Mouse (Mus musculus) kidney, postnatal 36 days (tissue): Measurements from ENCODE around the gene 9130019O22Rik.
"Not testable (repeated sequence)": the region's sequence is repeated elsewhere in the genome, so short reads cannot be mapped to it uniquely, and the experiment has no call there.

ENCODE experiments used
- DNase-seq, 2 experiments: peaks; one replicate each; pipeline ENCODE4 v3.0.0; 2021 to 2022; ENCODE audit warnings: mixed read lengths in 2 of 2

The 9130019O22Rik gene

DNA sequence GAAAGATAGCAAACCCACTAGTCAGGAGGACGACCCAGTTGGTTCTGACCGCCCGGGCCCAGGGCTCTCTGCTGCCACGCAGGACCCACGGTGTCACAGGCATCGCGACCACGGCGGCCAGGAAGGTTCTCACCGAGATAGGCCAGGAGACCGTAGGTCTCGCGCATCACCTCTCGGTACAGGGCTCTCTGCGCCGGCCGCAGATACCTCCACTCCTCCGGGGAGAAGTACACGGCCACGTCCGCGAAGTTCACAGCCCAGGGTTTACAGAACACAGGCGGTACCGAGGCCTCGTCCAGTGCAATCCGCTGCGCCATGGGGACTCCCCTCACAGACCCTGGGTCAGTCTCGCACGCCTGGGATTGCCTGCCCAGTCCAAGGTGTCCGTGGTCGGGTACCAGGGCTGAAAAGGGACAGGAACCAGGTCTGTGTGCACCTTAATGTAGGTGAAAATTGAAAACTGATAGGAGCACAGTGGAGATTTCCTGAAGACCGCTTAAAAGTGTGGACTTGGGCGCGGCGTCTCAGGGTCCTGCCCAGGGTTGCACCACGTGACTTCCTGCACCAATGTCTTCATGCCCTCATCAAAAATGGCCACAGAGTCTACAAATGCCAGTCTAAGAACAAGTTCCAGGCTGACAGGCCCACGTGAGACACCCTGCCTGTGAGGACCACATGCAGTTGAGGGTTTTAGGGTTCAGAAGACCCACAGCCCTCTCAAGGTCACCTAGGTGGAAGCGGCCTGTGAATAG, at the start of gene 9130019O22Rik:
TSS of gene 9130019O22Rik (minus strand) at position 526 of the 752 bp plus-strand sequence.
- peak; percentile 97 to 98 for DNase-seq

DNA sequence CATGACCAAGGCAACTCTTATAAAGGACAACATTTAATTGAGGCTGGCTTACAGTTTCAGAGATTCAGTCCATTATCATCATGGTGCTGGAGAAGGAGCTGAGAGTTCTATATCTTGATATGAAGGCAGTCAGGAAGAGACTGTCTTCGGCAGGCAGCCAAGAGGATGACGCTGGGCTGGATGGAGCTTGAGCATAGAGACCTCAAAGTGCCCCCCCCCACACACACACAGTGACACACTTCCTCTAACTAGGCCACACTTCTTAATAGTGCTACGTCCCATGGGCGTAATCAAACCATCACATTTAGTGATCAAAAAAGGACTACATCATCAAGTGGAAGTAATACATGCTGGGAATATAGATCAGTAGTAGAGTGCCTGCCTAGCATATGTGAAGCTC, 48.2 kb upstream of the 9130019O22Rik start:
- DNase-seq, result no peak

DNA sequence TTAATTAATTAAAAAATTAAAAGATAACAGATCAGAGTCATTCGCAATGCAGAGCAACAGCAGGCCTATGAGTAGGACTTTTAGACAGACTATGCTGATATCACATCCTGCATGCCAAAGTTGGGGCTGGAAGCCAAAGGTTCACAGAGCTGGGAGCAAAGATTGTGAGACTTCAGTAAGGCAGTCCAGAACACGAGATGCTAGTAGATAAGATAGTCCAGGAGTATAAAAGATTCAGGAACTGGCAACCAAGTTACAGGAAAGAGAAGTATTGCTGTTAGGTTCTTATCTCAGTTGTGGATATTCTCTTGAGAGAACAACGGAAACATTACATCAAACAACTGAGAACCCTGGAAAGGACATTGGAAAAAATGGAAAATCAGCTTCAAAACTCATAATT, 39.4 kb upstream of the 9130019O22Rik start:
- DNase-seq, result peak; percentile 67 to 68

DNA sequence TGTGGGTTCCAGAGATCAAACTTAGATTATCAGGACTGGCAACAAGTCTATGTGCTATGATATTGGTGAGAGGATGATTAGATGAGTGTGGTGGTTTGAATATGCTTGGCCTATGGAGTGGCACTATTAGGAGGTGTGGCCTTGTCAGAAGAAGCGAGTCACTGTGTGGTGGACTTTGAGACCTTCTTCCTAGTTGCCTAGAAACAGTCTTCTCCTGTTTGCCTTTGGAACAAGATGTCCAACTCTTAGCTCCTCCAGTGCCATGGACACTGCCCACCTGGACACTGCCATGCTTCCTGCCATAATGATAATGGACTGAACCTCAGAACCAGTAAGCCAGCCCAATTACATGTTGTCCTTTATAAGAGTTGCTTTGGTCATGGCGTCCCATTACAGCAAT, 38.9 kb upstream of the 9130019O22Rik start:
- DNase-seq, result peak; percentile 55 to 68

DNA sequence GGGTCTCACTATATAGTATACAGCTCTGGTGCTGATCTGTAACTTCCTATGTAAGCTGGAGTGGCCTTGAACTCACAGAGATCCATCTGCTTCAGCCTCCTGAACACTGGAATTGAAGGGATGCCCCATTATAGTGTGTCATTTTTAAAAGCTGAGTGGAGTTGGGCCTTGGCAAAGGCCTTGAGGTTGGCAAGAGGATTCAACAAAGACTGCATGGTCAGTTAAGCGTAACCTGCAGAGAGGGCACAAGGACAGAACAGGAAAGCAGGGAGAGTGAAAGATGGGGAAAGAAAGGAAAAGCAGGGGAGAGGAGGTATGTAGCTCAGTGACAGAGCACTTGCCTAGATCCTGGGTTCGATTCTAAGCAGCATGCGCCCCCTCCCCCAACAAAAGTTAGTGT, 38.3 kb upstream of the 9130019O22Rik start:
- peak; percentile 63 to 69 for DNase-seq

DNA sequence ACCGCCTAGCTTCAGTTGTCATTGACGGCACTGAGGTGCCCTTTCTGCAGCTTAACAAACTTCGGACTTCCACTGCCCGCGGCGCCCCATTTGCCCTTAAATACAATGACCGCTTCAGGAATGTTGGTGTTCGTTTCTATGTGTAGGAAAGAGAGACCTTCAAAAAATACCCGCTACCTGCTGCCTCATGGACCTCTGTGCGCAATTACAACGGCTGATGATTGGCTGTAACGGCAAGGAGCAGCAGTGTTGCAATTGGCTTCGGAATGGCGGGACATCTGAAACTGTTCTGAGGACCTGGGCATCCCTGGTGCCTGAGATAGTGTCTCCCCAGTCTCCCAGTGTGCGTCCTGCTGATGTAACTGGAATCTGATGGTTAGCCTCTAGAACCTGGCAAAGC, 35.3 kb upstream of the 9130019O22Rik start:
- DNase-seq, result peak; percentile 59 to 64

DNA sequence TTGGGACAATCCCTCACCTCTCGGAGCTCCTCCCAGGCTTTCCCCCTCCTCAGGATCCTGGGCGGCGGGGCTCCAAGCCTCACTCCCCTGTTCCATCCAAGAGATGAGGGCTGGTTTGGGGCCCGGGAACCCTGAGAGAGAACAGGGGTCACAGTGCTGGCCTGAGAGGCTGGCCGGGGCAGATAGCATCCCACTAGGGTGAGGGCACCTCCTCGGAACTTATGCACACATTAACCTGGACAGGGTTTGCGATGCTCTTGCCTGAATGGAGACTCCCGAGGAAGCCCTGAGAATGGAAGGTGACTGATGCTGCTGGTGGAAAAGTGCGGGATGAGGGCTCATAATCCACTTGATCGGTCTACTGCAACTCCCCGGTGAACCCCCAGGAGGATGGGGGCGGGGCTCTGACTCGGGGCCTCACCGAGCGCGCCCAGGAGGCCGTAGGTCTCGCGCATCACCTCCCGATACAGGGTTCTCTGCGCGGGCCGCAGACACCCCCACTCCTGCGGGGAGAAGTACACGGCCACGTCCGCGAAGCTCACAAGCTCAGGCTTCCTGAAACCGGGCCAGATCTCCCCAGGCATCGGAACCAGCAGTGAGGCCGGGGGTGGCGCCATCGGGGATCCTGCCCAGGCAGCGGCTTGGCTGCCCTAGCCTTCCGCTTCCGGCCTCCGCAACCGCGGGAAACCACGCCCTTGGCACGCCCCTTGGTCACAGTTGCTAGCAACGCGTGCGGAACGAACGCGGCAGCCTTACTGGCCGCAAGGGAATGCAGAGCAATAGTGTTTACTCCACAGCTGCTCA, 34.6 kb upstream of the 9130019O22Rik start, which contains the start of gene Zfp688:
TSS of gene Zfp688 (minus strand) at position 681 of the 804 bp plus-strand sequence.
- peak; percentile 97 to 99 for DNase-seq

DNA sequence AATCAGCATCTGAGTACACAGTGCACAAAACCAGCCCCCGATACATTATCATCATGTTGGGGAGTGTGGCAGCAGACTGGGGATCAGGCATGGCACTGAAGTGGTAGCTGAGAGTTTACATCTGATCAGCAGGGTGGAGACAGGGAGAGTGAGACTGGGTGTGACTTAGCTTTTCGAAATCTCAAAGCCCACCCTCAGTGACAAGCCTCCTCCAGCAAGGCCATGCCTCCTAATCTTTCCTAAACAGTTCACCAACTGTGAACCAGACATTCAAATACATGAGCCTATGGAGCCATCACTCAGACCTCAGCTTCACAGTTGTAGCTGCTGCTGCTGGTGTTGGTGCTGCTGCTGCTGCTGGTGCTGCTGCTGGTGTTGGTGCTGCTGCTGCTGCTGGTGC, 24.5 kb upstream of the 9130019O22Rik start:
- DNase-seq, result no peak

DNA sequence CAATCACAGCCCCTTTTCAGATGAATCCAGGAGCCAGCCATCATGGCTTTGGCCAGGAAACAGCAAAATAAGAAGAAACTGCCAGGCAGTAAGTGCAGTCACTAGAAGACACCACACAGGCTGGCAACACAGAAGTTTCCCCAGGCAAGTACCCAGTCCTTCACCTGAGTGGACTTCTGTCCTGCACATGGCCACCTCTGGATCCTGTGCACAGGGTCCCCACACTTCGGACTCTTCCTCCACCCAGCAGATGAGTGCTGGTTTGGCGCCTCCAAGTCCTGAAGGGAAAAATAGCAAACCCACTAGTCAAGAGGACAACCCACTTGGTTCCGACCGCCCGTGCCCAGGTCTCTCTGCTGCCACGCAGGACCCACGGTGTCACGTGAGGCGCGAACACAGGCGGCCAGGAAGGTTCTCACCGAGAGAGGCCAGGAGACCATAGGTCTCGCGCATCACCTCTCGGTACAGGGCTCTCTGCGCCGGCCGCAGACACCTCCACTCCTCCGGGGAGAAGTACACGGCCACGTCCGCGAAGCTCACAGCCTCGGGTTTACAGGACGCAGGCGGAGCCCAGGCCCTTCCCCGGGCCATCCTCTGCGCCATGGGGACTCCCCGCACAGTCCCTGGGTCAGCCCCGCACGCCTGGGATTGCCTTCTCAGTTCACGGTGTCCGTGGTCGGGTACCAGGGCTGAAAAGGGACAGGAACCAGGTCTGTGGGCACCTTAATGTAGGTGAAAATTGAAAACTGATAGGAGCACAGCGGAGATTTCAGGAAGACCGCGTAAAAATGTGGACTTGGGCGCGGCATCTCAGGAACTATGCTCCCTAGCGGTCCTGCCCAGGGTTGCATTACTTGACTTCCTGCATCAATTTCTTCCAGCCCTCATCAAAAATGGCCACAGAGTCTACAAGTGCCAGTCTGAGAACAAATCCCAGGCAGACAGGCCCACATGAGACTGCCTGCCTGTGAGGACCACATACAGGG, 19.3 kb upstream of the 9130019O22Rik start, which contains the start of gene Zfp764:
TSS of gene Zfp764 (minus strand) at position 821 of the 986 bp plus-strand sequence.
- peak; percentile 93 to 96 for DNase-seq

DNA sequence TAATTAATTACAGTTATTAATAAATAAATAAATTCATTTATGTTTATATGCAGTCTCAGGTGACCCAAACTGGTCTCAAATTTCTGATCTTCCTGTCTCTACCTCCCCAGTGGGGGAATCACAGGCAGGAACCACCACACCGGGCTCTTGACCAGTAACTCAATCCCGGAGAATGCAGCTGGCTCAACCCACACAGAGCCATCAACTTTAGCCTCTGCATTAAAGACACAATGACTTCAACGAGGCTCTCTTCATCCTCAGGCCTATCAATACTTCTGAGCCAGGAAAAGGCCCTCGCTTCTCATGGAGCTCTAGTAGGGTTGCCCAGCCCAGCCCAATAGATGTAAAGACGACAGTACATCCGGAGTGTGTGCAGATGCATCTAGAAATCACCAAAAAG, 17.1 kb upstream of the 9130019O22Rik start:
- DNase-seq, result not testable (repeated sequence)

DNA sequence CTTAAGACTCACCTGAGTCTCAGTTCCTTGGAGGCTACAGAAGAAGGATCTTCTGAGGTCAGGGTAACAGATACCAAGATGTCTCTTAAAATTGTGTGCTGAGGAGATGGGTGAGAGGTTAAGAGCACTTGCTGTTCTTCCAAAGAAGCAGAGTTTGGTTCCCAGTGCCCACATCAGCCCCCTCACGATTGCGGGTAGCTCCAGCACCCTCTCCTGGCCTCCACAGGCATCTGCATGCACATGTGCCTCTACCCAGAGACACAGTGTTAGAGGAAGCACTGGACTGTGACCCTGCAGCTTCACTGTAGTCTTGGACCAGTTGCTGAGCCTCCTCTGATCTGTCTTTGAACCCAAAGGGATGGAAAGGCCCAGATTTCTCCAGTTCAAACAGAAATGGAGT, 16.0 kb upstream of the 9130019O22Rik start:
- no peak for DNase-seq

DNA sequence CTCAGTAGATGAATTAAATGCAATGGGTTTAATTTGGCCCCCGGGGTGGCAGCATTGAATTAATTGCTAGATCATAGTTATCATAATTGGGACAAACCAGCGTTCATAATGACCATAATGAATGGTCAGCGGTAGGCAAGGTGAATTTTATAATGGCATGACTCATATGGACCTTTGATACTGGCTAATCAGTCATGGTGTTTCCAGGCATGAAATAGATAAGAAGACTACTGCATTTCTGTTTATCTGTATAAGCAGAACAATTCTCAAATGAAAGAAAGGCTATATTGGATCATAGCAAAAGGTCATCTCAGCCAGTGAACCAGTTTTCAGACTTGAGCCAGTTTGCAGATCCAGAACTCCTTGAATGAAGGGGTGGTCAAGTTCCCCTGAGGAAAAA, 13.4 kb upstream of the 9130019O22Rik start:
- no peak for DNase-seq

DNA sequence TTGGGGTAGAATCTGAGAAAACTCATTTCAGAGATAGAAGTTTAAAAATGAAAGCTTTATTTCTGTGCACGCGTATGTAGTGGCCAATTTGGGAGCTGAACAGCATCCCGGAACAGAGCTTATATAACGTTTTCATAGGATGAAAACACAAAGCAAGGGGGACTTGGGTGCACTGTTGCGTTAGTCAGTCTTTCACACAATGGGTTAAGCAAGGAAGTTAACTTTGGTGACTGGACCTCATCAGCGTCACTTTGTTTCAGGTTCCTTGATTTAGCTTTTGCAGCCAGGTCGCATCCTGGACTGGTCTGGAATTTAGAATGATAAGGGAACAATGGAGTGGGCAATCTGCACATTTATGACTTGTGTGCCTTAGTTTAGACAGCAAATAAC, 7.0 kb upstream of the 9130019O22Rik start:
- no peak for DNase-seq

DNA sequence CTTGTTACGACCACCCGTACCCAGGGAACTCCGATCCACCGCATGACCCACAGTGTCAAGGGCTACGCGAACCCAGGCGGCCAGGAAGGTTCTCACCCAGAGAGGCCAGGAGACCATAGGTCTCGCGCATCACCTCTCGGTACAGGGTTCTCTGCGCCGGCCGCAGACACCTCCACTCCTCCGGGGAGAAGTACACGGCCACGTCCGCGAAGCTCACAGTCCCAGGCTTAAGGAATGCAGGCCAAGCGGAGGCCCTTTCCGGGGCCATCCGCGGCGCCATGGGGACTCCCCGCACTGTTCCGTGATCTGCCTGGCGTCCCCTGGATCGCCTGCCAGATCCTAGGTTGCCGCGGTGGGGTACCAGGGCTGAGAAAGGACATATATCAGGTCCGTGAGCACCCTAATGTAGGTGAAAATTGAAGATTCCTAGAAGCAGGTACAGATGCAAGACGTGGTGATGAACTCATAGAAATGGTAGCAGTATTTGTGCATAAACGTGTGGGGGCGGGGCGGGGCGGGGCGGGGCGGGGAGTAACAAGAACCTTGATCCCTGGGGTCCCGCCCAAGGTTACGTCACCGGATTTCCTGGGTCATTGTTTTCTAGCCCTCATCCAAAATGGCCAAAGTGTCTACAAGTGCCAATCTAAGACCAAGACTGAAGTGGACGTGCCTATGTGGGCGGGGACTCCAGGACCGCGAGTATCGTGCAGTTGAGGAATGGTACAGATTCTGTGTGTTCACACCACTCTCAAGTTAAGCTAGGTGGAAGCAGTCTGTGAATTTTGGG, 6.4 kb upstream of the 9130019O22Rik start, which contains the start of gene E430018J23Rik:
TSS of gene E430018J23Rik (minus strand) at position 473 of the 787 bp plus-strand sequence.
- peak; percentile 99 to 100 for DNase-seq

DNA sequence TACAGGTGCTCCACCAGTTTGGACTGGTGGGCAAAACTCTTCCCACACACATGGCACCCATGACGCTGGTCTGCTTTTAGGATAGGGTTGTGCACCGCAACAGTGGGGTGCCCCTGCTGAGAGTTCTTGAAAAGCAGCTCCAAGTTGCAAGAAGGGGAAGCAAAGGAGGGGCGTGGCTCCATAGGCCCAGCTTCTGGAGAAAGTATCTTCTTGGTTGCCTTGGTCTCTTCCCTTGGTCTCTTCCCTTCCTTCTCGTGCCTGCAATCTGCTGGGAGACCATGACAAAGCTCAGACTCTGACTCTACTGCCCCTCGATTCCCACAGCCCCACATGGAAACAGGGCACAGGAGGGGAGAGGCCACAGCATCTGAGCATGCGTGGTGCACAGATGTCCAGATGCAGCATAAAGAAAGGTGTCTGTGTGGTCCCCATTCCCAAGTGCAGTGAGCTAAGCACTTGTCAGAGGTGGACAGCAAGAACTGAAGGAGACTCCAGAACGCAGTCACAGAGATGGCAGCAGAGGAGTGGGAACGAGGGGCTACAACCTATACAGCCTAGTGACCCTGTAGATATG, 5.4 kb upstream of the 9130019O22Rik start:
- no peak for DNase-seq

DNA sequence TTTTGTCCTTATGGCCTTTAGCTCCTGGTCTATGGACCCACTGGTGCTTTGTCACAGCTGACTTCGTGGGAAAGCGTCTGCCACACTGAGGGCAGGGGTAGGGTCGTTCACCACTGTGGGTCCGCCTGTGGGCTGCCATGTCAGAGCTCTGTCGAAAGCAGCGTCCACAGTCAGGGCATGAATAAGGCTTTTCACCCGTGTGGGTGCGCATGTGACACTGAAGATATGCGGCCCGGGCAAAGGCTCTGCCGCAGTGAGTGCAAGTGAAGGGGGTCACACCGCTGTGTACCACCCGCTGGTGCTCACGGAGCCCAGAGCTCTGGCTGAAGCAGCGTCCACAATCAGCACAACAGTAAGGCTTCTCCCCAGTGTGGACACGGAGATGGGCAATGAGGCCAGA, 4.6 kb upstream of the 9130019O22Rik start:
- DNase-seq, result no peak

DNA sequence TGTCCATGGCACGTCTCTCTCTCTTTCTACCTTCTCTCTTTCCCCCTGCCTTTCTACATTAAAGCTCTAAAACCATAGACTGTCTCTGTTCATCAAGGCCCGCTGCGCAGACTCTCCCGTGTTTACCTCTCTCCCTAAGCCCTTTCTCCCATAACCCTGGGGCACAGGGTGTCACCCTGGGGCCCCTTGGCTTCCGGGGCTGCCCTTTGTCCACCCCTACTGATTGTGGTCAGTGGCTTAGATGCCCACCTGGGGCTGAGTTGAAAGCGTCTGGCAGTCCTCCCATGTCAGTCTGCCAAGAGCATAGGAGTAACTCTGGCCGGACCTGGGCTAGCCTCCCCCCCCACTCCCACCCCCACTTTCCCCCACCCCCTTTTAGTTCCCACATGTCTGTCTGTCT, 3.3 kb upstream of the 9130019O22Rik start:
- DNase-seq, result no peak

DNA sequence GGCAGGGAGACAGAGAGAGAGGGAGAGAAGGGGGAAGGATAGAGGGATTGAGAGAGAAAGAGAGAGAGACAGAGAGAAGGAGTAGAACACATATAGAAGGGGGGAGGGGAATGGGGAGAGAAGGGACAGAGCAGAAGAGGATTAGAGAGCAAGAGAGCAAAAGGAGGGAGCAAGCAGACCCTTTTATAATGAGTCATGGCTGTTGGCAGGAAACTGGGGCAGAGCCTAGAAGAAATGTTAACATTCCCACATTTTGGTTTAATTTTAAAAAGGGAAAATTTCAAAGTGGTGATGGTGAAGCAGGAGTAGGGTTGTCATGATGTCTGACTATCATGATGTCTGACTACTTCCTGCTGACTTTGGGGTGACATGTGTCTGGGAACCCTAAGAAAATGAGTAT, 1.2 kb upstream of the 9130019O22Rik start:
- not testable (repeated sequence) for DNase-seq

DNA sequence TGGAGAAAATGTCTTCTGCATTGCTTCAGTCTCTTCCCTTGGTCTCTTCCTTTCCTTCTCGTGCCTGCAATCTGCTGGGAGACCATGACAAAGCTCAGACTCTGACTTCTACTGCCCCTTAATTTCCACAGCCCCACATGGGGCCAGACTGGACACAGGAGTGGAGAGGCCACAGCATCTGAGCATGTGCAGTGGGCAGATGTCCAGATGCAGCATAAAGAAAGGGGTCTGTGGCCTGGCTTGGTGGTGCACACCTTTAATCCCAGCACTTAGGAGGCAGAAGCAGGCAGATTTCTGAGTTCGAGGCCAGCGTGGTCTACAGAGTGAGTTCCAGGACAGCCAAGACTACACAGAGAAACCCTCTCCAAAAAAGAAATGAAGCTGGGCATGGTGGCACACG, 1.4 kb downstream of the 9130019O22Rik start:
- not testable (repeated sequence) for DNase-seq

DNA sequence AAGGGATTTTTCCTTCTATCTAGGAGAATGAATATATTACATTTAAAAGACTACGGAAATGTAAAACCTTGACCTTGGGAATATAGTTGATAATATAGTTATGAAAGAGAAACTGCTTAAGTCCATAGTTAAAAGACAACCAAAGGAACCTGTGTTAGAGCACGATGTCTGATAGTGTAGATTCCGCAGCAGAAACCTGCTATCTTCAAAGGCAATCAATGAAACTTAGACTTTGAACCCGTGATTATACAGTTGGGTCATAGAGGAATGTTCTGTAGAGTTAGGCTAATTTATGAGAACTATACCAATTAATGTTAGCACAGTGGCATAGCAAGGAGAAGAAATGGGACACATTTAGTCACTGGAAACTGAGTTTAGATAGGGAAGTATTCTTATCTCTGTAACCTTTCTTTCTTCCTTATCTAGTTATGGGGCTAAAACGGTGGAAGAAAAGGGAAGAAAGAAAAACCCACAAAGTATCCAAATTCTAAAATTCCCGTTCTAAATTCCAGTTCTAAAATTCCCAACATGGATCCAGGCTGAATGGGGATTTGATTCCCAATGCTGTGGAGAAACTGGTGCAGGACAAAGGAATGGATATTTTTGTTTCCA, 8.6 kb downstream of the 9130019O22Rik start:
- DNase-seq, result no peak
